Mouse (Mus musculus): ENCODE measurements at regions not wholly inside any gene's neighbourhood (a gene's known extent, or its start where the extent isn't known, plus 50 kb on each side); places are given as distances from the start of the nearest gene placed in this dataset.

GRCm38 (mm10) chr4:148723208-148723607 lies 80.1 kb downstream of the Gm572 start:
- DNase-seq: no peak

- DNase-seq: no peak
Observed at GRCm38 (mm10) chr4:148723934-148724719, 80.1 kb upstream of the Casz1 start.

DNA sequence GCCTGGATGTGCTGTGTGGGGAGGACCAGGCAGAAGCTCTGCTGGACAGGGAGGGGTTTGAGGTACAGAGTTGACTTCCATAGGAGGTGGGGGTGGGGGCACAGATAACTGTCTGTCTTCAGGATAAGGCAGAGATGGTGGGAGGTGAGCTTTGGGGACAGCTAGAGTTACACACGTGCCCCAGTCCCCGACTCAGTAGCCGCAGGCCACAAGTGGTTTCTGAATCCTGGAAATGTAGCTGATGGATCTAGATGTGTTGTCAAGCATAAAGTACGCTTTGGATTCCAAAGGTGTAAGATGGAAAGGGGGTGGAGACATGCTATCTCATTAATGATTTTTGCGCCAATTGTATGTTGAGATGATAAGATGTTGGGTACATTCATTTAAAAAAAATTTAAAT lies 75.4 kb upstream of the Casz1 start:
- DNase-seq: no peak

GRCm38 (mm10) chr4:148731586-148731985 lies 72.6 kb upstream of the Casz1 start:
- DNase-seq: no peak

DNA sequence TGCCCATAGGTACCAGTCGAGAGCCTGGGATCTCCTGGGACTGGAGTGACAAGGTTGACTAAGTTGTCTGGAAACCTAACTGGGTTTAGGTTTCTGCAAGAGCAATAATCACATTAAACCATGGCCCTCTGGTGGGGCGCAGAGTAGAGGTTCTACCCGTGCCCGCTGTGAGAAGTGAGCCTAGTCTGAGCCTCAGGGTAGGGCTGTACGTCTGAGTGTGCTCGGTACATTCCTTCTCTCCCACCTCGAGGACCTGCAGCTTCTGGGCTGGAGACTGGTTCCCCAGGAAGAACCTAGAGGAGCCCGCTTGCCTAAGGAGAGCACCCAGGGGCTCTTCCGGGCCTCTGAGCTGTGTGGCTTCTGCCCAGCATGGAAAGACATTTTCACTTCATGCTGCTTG lies 70.2 kb upstream of the Casz1 start:
- no peak for DNase-seq

DNA sequence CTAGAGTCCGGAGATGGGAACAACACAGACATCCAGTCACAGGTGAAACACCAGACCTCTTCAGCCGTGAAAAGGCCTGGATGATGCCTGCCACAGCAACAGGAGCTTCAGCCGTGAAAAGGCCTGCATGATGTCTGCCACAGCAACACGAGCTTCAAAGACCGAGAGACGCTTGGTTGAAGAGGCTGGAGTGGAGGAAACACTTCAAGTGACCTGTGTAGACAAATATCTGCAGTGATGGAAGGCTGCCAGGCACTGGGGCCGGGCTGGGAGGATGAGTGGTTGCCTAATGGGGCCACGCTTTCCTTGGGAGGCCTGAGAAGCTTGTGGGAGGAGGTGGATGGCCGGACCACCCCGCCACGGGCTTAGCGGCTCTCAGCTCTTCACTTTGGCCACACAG lies 69.7 kb upstream of the Casz1 start:
- DNase-seq: no peak

GRCm38 (mm10) chr4:148738601-148739530 lies 65.4 kb upstream of the Casz1 start:
- no peak for DNase-seq

- DNase-seq: peak; percentile 6
Observed at GRCm38 (mm10) chr4:148742549-148743413, 61.4 kb upstream of the Casz1 start.

DNA sequence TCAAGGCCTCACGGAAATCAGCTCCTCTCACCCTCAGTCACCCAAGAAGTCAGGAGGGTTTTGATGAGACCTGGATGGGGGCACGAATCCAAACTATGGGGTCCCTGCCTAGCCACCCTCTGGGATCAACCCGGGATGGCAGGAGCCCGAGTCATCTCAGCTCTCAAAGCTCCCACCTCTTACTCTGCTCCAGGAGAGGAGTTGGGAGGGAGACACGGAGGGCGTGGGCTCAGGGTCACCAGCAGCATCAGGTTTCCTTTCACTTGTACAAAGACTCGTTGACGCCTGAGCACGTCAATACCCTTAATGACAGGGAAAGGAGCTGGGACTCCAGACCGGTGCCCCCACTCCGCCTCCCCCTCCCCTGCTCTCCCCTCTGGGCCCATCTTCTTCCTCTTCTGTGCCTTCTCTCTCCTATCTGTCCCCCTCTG lies 60.8 kb upstream of the Casz1 start:
- DNase-seq: no peak

- DNase-seq: no peak
Observed at GRCm38 (mm10) chr4:148744053-148744452, 60.2 kb upstream of the Casz1 start.

- no peak for DNase-seq
Observed at GRCm38 (mm10) chr4:148746460-148747314, 57.5 kb upstream of the Casz1 start.

DNA sequence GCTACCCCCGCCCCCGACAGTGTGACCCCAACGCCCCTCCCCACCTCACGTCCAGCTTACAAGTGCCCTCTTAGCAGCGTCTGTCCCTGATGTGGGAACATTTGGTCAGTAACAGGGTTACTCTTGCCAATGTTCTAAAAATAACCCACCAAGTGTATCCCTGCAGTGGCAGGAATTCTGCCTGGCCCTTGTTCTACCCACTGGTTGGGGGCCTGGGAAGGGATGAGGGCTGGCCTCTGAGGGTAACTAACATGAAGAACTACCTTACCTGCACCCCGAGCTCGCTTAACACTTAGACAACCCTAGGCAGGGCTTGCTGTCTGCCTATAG lies 56.9 kb upstream of the Casz1 start:
- no peak for DNase-seq

DNA sequence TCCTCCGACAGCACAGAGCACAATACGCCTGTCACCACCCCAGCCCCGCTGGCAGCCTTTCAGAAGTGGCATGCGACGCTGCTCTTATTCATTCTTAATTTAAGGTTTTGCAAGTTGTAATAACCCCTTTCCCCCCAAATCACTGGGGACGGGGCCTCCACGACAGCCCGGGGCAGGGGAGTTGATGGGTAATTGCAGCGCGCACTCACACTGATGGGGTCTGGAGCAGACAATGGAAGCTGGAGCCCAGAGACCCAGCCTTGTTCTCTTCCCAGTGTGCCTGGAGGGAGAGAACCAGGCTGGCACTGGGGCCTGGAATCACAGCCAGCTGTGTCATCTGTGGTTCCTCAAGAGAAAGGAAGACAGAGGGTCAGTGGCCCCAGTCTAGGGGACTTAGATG lies 54.2 kb upstream of the Casz1 start:
- no peak for DNase-seq

- DNase-seq: no peak
Observed at GRCm38 (mm10) chr4:148751591-148751990, 52.6 kb upstream of the Casz1 start.

- DNase-seq: no peak
Observed at GRCm38 (mm10) chr4:148752360-148753093, 51.7 kb upstream of the Casz1 start.

GRCm38 (mm10) chr4:148753143-148753798 lies 51.0 kb upstream of the Casz1 start:
- DNase-seq: no peak

- no peak for DNase-seq
Observed at GRCm38 (mm10) chr4:148753849-148754248, 50.4 kb upstream of the Casz1 start.
